Mouse (Mus musculus): ENCODE measurements around the gene Tbx5.

- TF ChIP-seq CTCF (IDR thresholded peaks at IDR 0.05 in 2 of 3, conservative IDR thresholded peaks at IDR 0.05 in 1 of 3; ENCODE audit: control insufficient read depth in 1 of 3, insufficient read depth in 1 of 3, low read depth in 2 of 3, low read length in 3 of 3, poor library complexity in 1 of 3, severe bottlenecking in 1 of 3) = no peak
- TF ChIP-seq TAL1 (IDR thresholded peaks at IDR 0.05; ENCODE audit: low read length) = no peak
- no peak for TF ChIP-seq MAFK (IDR thresholded peaks at IDR 0.05; ENCODE audit: borderline replicate concordance, low read depth, low read length)
- TF ChIP-seq HCFC1 (IDR thresholded peaks at IDR 0.05; ENCODE audit: low read depth, low read length) = no peak
Observed at GRCm38 (mm10) chr5:119916551-119917171, 84.2 kb downstream of the Tbx5 start.
